Mouse (Mus musculus) CH12.LX (cell line): ENCODE data around the gene Prdm5.
A peak's percentile ranks its signal among the peaks of the same experiment; 100 is the strongest.

Experiments
- EP300 ChIP-seq: IDR thresholded peaks from 2 replicates; pipeline ENCODE4 v1.6.1; 2011; ENCODE audit warnings: low read length, improper control_type of control experiment
- NELFE ChIP-seq: IDR thresholded peaks from 2 replicates; pipeline ENCODE4 v1.6.1; 2011; ENCODE audit warnings: low read depth, low read length, improper control_type of control experiment
- POLR2A ChIP-seq: IDR thresholded peaks from 2 replicates; pipeline ENCODE4 v1.6.1; 2011; ENCODE audit warnings: low read depth, mild to moderate bottlenecking, improper control_type of control experiment, low read length

DNA sequence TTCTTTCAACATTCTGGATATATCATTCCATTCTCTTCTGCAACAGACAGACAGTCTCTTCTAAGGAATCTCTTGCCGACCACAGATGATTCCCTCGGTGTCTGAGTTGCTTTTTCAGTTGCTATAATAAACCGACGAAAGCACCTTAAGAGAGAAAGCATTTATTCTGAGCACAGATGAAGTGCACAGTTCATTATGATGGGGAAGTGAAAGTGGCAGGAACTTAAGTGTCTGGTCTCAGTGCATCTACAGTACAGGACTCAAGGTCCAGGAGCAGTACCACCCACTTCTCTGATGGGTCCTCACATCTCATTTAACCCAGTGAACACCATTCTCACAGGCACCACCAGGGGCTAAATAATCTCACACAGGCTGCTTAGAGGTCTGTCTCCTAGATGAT, 5.2 kb upstream of the Prdm5 start:
- TF ChIP-seq NELFE (no peak), EP300 (peak; percentile 75), POLR2A (no peak)
